Mouse (Mus musculus): ENCODE data around the gene Gm13278.

DNA sequence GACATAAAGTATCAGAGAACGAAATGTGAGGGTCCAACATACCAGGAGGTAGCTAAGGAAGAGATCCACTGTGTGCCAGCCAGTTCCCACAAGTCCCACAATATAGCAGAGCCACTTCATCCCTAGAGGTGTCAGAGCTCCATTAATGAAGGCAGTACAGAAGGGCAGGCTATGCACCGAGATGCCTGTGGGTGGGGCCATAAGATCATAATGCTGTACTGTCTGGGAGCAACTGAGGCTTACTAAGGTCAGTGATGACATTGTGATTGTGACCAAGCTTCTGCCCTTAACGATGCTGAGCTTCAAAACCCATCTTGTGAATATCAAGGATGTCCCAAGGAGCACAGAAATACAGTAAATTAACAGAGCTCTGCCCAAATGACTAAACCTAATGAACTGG is 47.1 kb upstream of the Gm13278 start:
- no peak for TF ChIP-seq CTCF (IDR thresholded peaks at IDR 0.05; ENCODE audit: low read depth, low read length)
- no peak for TF ChIP-seq POLR2A (IDR thresholded peaks at IDR 0.05; ENCODE audit: insufficient read depth, low read length)
- no peak for TF ChIP-seq EP300 (IDR thresholded peaks at IDR 0.05; ENCODE audit: insufficient read depth, low read depth, low read length)

Measured in ES-Bruce4 (cell line).